Mouse (Mus musculus) CH12.LX (cell line): Measurements from ENCODE around the gene Gm17364. TPM values are rescaled to one million over a fixed set of nuclear protein-coding genes. Genes with fewer than 3 reads are reported as not detected.

Experiments used
- DNase-seq: peaks from one replicate; pipeline ENCODE4 v3.0.0-alpha.2; 2013; ENCODE audit errors: extremely low read depth
- H3K27ac ChIP-seq: 2 replicates; pipeline ENCODE4 v1.5.1; 2012; ENCODE audit warnings: low read depth, mild to moderate bottlenecking, control low read depth, moderate library complexity; ENCODE audit not compliant: insufficient read depth
- H3K27me3 ChIP-seq: replicated peaks from 2 replicates; pipeline ENCODE3; 2012; ENCODE audit warnings: inconsistent platforms
- H3K36me3 ChIP-seq, 2 experiments: replicated peaks in 1 of 2; 2 replicates each; pipeline versions ENCODE3 to v1.6.1; 2012; ENCODE audit warnings: inconsistent platforms in 1 of 2, low read length in 1 of 2, mild to moderate bottlenecking in 1 of 2, mixed read lengths in 1 of 2, moderate library complexity in 1 of 2; ENCODE audit not compliant: control insufficient read depth in 1 of 2, insufficient read depth in 1 of 2
- H3K4me1 ChIP-seq, 2 experiments: 2 replicates each; pipeline ENCODE4 v1.6.1; 2012; ENCODE audit warnings: inconsistent platforms in 1 of 2, moderate library complexity in 1 of 2; ENCODE audit not compliant: insufficient read depth in 2 of 2, control insufficient read depth in 1 of 2
- H3K4me2 ChIP-seq: 2 replicates; pipeline ENCODE4 v1.6.1; 2012; ENCODE audit warnings: low read depth, mild to moderate bottlenecking, control low read depth; ENCODE audit not compliant: poor library complexity, insufficient read depth, severe bottlenecking
- H3K4me3 ChIP-seq, 3 experiments: fragments of 150-350 bp in 1 of 3; sonication (generic) in 1 of 3; replicated peaks in 1 of 3; 2 replicates each; pipeline versions ENCODE3 to v1.5.1; 2011 to 2012; ENCODE audit warnings: low read depth in 2 of 3, low read length in 2 of 3, mild to moderate bottlenecking in 2 of 3, moderate library complexity in 2 of 3, control low read depth in 1 of 3, improper control_type of control experiment in 1 of 3, inconsistent platforms in 1 of 3, mixed read lengths in 1 of 3; ENCODE audit not compliant: poor library complexity in 1 of 3
- H3K79me2 ChIP-seq: replicated peaks from 2 replicates; pipeline ENCODE4 v1.6.1; 2012; ENCODE audit warnings: mild to moderate bottlenecking, moderate library complexity; ENCODE audit not compliant: control insufficient read depth, poor library complexity, insufficient read depth, severe bottlenecking; ENCODE audit errors: extremely low read depth
- H3K9ac ChIP-seq: 2 replicates; pipeline ENCODE4 v1.6.1; 2012; ENCODE audit warnings: low read depth, mild to moderate bottlenecking, control low read depth, moderate library complexity; ENCODE audit not compliant: insufficient read depth
- H3K9me3 ChIP-seq: replicated peaks from 2 replicates; pipeline ENCODE3; 2012; ENCODE audit warnings: low read length, inconsistent platforms, mixed read lengths
- BHLHE40 ChIP-seq: IDR thresholded peaks from 2 replicates; pipeline ENCODE4 v1.6.1; 2011; ENCODE audit warnings: mild to moderate bottlenecking, low read depth, low read length, improper control_type of control experiment
- CHD1 ChIP-seq: IDR thresholded peaks from 2 replicates; pipeline ENCODE4 v1.6.1; 2012; ENCODE audit warnings: low read depth, low read length, improper control_type of control experiment, inconsistent platforms
- CHD2 ChIP-seq: IDR thresholded peaks from 2 replicates; pipeline ENCODE4 v1.6.1; 2011; ENCODE audit warnings: low read length, improper control_type of control experiment
- ELF1 ChIP-seq: IDR thresholded peaks from 2 replicates; pipeline ENCODE4 v1.6.1; 2014; ENCODE audit warnings: low read depth, mild to moderate bottlenecking, inconsistent platforms, low read length, improper control_type of control experiment
- EP300 ChIP-seq: IDR thresholded peaks from 2 replicates; pipeline ENCODE4 v1.6.1; 2011; ENCODE audit warnings: low read length, improper control_type of control experiment
- ETS1 ChIP-seq: conservative IDR thresholded peaks from 2 replicates; pipeline ENCODE4 v1.6.1; 2012; ENCODE audit warnings: low read depth, mild to moderate bottlenecking, inconsistent platforms, low read length, improper control_type of control experiment, moderate library complexity
- GABPA ChIP-seq: IDR thresholded peaks from 2 replicates; pipeline ENCODE4 v1.6.1; 2012; ENCODE audit warnings: low read depth, low read length, improper control_type of control experiment, inconsistent platforms; ENCODE audit not compliant: insufficient replicate concordance
- HCFC1 ChIP-seq: IDR thresholded peaks from 2 replicates; pipeline ENCODE4 v1.6.1; 2012; ENCODE audit warnings: low read depth, mild to moderate bottlenecking, inconsistent platforms, low read length, improper control_type of control experiment
- JUN ChIP-seq: IDR thresholded peaks from 2 replicates; pipeline ENCODE4 v1.6.1; 2011; ENCODE audit warnings: low read depth, mild to moderate bottlenecking, low read length, improper control_type of control experiment, moderate library complexity; ENCODE audit not compliant: insufficient read depth
- KAT2A ChIP-seq: IDR thresholded peaks from 2 replicates; pipeline ENCODE4 v1.6.1; 2012; ENCODE audit warnings: low read length, improper control_type of control experiment, inconsistent platforms; ENCODE audit not compliant: insufficient replicate concordance
- MAX ChIP-seq: IDR thresholded peaks from 2 replicates; pipeline ENCODE4 v1.6.1; 2011; ENCODE audit warnings: low read length, improper control_type of control experiment
- MAZ ChIP-seq: IDR thresholded peaks from 2 replicates; pipeline ENCODE4 v1.6.1; 2012; ENCODE audit warnings: low read depth, mild to moderate bottlenecking, inconsistent platforms, low read length, improper control_type of control experiment, moderate library complexity
- MEF2A ChIP-seq: IDR thresholded peaks from 2 replicates; pipeline ENCODE4 v1.6.1; 2014; ENCODE audit warnings: low read depth, mild to moderate bottlenecking, inconsistent platforms, low read length, improper control_type of control experiment, borderline replicate concordance
- MXI1 ChIP-seq: IDR thresholded peaks from 2 replicates; pipeline ENCODE4 v1.6.1; 2011; ENCODE audit warnings: mild to moderate bottlenecking, low read depth, low read length, improper control_type of control experiment
- MYC ChIP-seq: IDR thresholded peaks from 2 replicates; pipeline ENCODE4 v1.6.1; 2011; ENCODE audit warnings: low read depth, mild to moderate bottlenecking, improper control_type of control experiment, low read length
- NRF1 ChIP-seq: IDR thresholded peaks from 2 replicates; pipeline ENCODE4 v1.6.1; 2014; ENCODE audit warnings: low read depth, mild to moderate bottlenecking, inconsistent platforms, low read length, improper control_type of control experiment, moderate library complexity
- PAX5 ChIP-seq: IDR thresholded peaks from 2 replicates; pipeline ENCODE4 v1.6.1; 2012; ENCODE audit warnings: low read length, inconsistent platforms, mixed read lengths
- POLR2A ChIP-seq: IDR thresholded peaks from 2 replicates; pipeline ENCODE4 v1.6.1; 2011; ENCODE audit warnings: low read depth, mild to moderate bottlenecking, improper control_type of control experiment, low read length
- POLR2AphosphoS2 ChIP-seq: IDR thresholded peaks from 2 replicates; pipeline ENCODE4 v1.6.1; 2011; ENCODE audit warnings: low read depth, low read length, improper control_type of control experiment
- RAD21 ChIP-seq: IDR thresholded peaks from 2 replicates; pipeline ENCODE4 v1.6.1; 2011; ENCODE audit warnings: low read depth, mild to moderate bottlenecking, low read length, improper control_type of control experiment, moderate library complexity
- RCOR1 ChIP-seq: conservative IDR thresholded peaks from 2 replicates; pipeline ENCODE4 v1.6.1; 2012; ENCODE audit warnings: low read depth, mild to moderate bottlenecking, inconsistent platforms, low read length, improper control_type of control experiment
- SIN3A ChIP-seq: IDR thresholded peaks from 2 replicates; pipeline ENCODE4 v1.6.1; 2012; ENCODE audit warnings: low read length, improper control_type of control experiment, inconsistent platforms
- SMC3 ChIP-seq: IDR thresholded peaks from 2 replicates; pipeline ENCODE4 v1.6.1; 2011; ENCODE audit warnings: low read depth, low read length, improper control_type of control experiment
- TBP ChIP-seq: conservative IDR thresholded peaks from 2 replicates; pipeline ENCODE4 v1.6.1; 2011; ENCODE audit warnings: low read depth, low read length, improper control_type of control experiment
- TCF12 ChIP-seq: IDR thresholded peaks from 2 replicates; pipeline ENCODE4 v1.6.1; 2014; ENCODE audit warnings: low read depth, mild to moderate bottlenecking, inconsistent platforms, low read length, improper control_type of control experiment
- UBTF ChIP-seq: IDR thresholded peaks from 2 replicates; pipeline ENCODE4 v1.6.1; 2012; ENCODE audit warnings: low read depth, mild to moderate bottlenecking, inconsistent platforms, low read length, improper control_type of control experiment, moderate library complexity
- USF1 ChIP-seq: IDR thresholded peaks from 2 replicates; pipeline ENCODE4 v1.6.1; 2014; ENCODE audit warnings: low read depth, mild to moderate bottlenecking, inconsistent platforms, low read length, improper control_type of control experiment
- ZC3H11A ChIP-seq: IDR thresholded peaks from 2 replicates; pipeline ENCODE4 v1.6.1; 2012; ENCODE audit warnings: low read depth, mild to moderate bottlenecking, inconsistent platforms, low read length, improper control_type of control experiment
- ZKSCAN1 ChIP-seq: IDR thresholded peaks from 2 replicates; pipeline ENCODE4 v1.6.1; 2012; ENCODE audit warnings: low read depth, inconsistent platforms, low read length, improper control_type of control experiment, borderline replicate concordance
- ZMIZ1 ChIP-seq: IDR thresholded peaks from 2 replicates; pipeline ENCODE4 v1.6.1; 2012; ENCODE audit warnings: low read depth, mild to moderate bottlenecking, inconsistent platforms, low read length, improper control_type of control experiment
- ZNF384 ChIP-seq: IDR thresholded peaks from 2 replicates; pipeline ENCODE4 v1.6.1; 2012; ENCODE audit warnings: low read depth, low read length, improper control_type of control experiment, inconsistent platforms
- dilution Hi-C: fragments of 300-500 bp; cut with MboI; formaldehyde crosslinking; loops from 2 replicates; pipeline ENCODE4 v1.14.3; 2020; ENCODE audit warnings: low sequenced_read_pairs; ENCODE audit not compliant: extremely low pct_unique_long_range_greater_than_20kb, extremely low pct_ligation_motif_present
- in situ Hi-C: fragments of 300-500 bp; cut with MboI; formaldehyde crosslinking; loops from 3 replicates; pipeline ENCODE4 v1.14.3; 2019; ENCODE audit warnings: low sequenced_read_pairs, low pct_ligation_motif_present, low pct_unique_long_range_greater_than_20kb, mixed read lengths
- polyA plus RNA-seq: library from polyadenylated mRNA; unstranded; fragments of >175 nt; gene quantifications from 2 replicates; pipeline ENCODE4 v1.2.1, GENCODE M21; 2012; ENCODE audit warnings: low read depth; ENCODE audit not compliant: insufficient read length
- total RNA-seq, 2 experiments: library from RNA; depleted of rRNA; stranded (reverse); fragments of 300-350 nt in 1 of 2; fragments of >200 nt in 1 of 2; gene quantifications; 2 replicates each; pipeline ENCODE4 v1.2.3; 2012 to 2014

Gm17364 gene
- total and polyA plus RNA-seq, 3 experiments = 17.3 TPM; not detected in 2

DNA sequence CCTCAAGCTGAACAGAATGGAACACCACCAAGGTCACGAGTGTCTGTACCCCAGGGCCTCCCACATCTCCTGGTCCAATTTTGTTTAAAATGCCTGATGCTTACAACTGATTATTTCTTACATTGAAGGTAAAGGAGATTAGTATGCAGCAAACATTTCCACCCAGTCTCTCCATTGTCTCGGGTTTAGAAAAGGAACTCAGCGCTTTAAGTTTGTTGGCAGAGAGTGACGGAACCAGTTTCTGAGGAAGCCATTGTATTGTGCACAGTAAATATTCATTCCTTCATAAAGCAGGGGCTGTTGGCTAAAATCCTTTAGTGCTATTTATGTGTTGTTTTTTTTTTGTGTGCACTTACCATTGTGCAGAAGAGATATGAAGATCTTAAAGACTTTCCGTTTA, 47.0 kb upstream of the Gm17364 start:
- TF ChIP-seq TBP (no peak), CHD2 (no peak), ZKSCAN1 (no peak), ZMIZ1 (no peak), BHLHE40 (no peak), ZNF384 (no peak), GABPA (no peak), MAX (no peak)
- no peak overlapping the region for H3K9ac ChIP-seq
- H3K36me3 ChIP-seq = peaks cover 44 to 87% of the 10 kb centered on the region in 2 experiments
- H3K27ac ChIP-seq = no peak overlapping the region
- no peak overlapping the region for H3K4me3 ChIP-seq
- peaks cover 0 to 1% of the 10 kb centered on the region in 2 experiments; a peak in 1 of 4 replicates for H3K4me1 ChIP-seq
- dilution Hi-C loops (no loop called here), in situ Hi-C loops (no loop called here)
- no peaks in the 10 kb centered on the region for H3K27me3 ChIP-seq
- no peak for DNase-seq
- no peaks in the 10 kb centered on the region for H3K9me3 ChIP-seq
- 0 out of 2 replicates have a peak, but pooled peaks cover 2% of the 10 kb centered on the region for H3K79me2 ChIP-seq
- no peak overlapping the region for H3K4me2 ChIP-seq

DNA sequence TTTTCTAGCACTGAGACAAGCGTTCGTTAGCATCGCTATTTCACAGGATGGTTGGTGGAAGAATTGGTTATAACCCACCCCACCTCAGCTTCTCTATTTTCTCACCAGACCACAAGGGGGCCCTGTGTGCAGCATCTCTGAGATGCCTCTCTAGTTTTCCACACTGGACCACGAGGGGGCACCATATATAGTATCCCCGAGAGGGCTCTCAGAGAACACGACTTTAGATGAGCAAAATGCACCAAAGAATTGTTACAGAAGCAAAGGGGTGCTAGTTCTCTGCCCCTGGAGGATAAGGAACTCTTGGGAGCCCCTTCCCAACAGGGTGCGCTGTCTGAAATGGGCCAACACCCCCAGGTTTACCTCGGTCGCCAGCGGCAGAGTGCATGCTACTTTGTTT, 28.9 kb upstream of the Gm17364 start:
- dilution Hi-C loops = no loop called here
- TF ChIP-seq PAX5 (no peak), ZC3H11A (peak; percentile 99), CHD1 (no peak), ZNF384 (peak; percentile 19; the same call in 1 of the 2 replicates), POLR2AphosphoS2 (no peak), KAT2A (no peak), HCFC1 (no peak; the same call in 1 of the 2 replicates), ZKSCAN1 (no peak), MYC (no peak), TCF12 (peak; percentile 52; the same call in 1 of the 2 replicates), MXI1 (0 out of 2 replicates have a peak, but pooled peaks have one; percentile 35), MAZ (peak; percentile 59; the same call in 1 of the 2 replicates), RCOR1 (no peak), USF1 (no peak), JUN (no peak), SMC3 (peak; percentile 100), CHD2 (no peak), NRF1 (no peak), POLR2A (no peak), ZMIZ1 (no peak), RAD21 (peak; percentile 91), UBTF (no peak), BHLHE40 (no peak), MAX (peak; percentile 53; the same call in 1 of the 2 replicates), ELF1 (no peak), SIN3A (peak; percentile 75; the same call in 1 of the 2 replicates), EP300 (peak; percentile 41; the same call in 1 of the 2 replicates), MEF2A (peak; percentile 24; the same call in 1 of the 2 replicates), ETS1 (no peak), TBP (no peak)

More for the DNA sequence above, 28.9 kb upstream of the Gm17364 start:
- Histone ChIP-seq H3K27ac (no peak overlapping the region), H3K4me1 (peaks cover 0 to 7% of the 10 kb centered on the region in 2 experiments; a peak in 2 of 4 replicates), H3K79me2 (no peaks in the 10 kb centered on the region), H3K4me2 (peak overlapping the region; percentile 30), H3K27me3 (no peaks in the 10 kb centered on the region), H3K9ac (peak overlapping the region; percentile 55), H3K36me3 (no peaks in the 10 kb centered on the region), H3K4me3 (peak overlapping the region in 2 of 3 experiments; percentile 32 to 38), H3K9me3 (no peaks in the 10 kb centered on the region)
- peak; percentile 90 for DNase-seq
- in situ Hi-C loops = loop anchor here (10.0 kb wide), 1 partner anchor 152 kb away; no protein-coding TSS in a partner anchor
